Mouse (Mus musculus): Measurements from ENCODE around the gene Atp7a.

GRCm38 (mm10) chrX:106013217-106013616 is 13.9 kb upstream of the Atp7a start:
- TF ChIP-seq POLR2A (IDR thresholded peaks at IDR 0.05; ENCODE audit: insufficient read length, low read depth) (no peak), CEBPB (IDR thresholded peaks at IDR 0.05; ENCODE audit: insufficient read depth, poor library complexity, severe bottlenecking) (no peak), E2F4 (IDR thresholded peaks at IDR 0.05; ENCODE audit: insufficient read depth) (no peak), TCF12 (IDR thresholded peaks at IDR 0.05; ENCODE audit: insufficient read depth, poor library complexity, severe bottlenecking) (no peak), MAX (IDR thresholded peaks at IDR 0.05; ENCODE audit: low read depth) (no peak), USF1 (IDR thresholded peaks at IDR 0.05; ENCODE audit: low read depth) (no peak), POLR2AphosphoS2 (IDR thresholded peaks at IDR 0.05; ENCODE audit: insufficient read length, low read depth) (no peak), MYOD1 (IDR thresholded peaks at IDR 0.05; ENCODE audit: control insufficient read depth in 1 of 3, insufficient read length in 2 of 3, low read depth in 2 of 3) (no peak)

Data from myocyte (in vitro differentiated cells).